ENCODE assay signal across 24 mouse cellular contexts in the genomic region with DNA sequence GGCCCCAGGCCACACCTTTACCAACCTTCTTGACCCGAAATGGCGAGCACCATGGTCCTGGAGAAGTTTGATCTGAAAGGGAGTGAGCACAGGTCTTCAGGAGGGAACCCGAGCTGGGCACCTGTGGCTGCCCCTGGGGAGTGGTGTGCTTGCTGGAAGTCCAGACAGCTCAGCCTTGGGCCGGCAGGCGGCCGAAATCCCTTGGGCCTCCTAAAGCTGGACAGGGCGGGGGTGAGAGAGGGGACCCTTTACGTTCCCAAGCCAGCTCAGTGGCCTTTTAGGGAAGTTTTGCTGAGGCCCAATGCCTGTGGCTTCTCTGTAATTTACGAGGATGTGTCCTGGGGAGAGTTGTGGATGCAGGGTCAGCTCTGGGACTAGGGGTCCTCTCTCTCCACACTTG. TPM values are rescaled to one million over a fixed set of nuclear protein-coding genes. Genes with fewer than 3 reads are reported as not detected.
DNase-seq lines count a peak whose midpoint lies in the region; ATAC-seq lines count a peak whose summit lies in the region.
"Had no signal": no experiment of that assay in that cellular context is flagged by ENCODE, and none has a peak within 500 bp of the region (broad histone marks: within the 10 kb centered on the region; RNA-seq: fewer than 3 reads in every experiment).

No protein-coding gene starts in this region.

- ATAC-seq in kidney, embryonic 15.5 days (replicated peaks; ENCODE audit: low FRiP score), result 0 out of 2 replicates have a peak, but pooled peaks have one; percentile 13
- ATAC-seq: activated CD4-positive, CD25-positive, alpha-beta regulatory T cell, adult 4 months; forebrain, embryonic 14.5 days; forebrain, postnatal 0 days; hindbrain, postnatal 0 days had no signal

- peaks cover 34% of the 10 kb centered on the region for H3K4me1 ChIP-seq in kidney, embryonic 15.5 days
- H3K4me1 ChIP-seq: embryonic facial prominence, embryonic 12.5 days; embryonic facial prominence, embryonic 15.5 days had no signal

- peak; percentile 14 for DNase-seq in adrenal gland, postnatal 10 days
- DNase-seq in adrenal gland, postnatal 14 days, result no peak
- DNase-seq in kidney, adult 8-10 months, result no peak
- DNase-seq in kidney, postnatal 4 days, result peak; percentile 33 to 58
- DNase-seq in kidney, adult 11 months, result no peak
- DNase-seq: adrenal gland, adult 8-10 months; cerebellum, adult 11 months; cerebellum, adult 2 months; cerebellum, adult 9-11 months; cerebellum, postnatal 25 days; forebrain, postnatal 0 days; gastrocnemius, adult 2 months; gastrocnemius, postnatal 14 days; heart, adult 11 months; heart, postnatal 14 days; heart, postnatal 4 days had no signal

- no peak overlapping the region for H3K4me2 ChIP-seq in kidney, embryonic 15.5 days
- H3K4me2 ChIP-seq: embryonic facial prominence, embryonic 12.5 days; embryonic facial prominence, embryonic 15.5 days; heart, embryonic 13.5 days; hindbrain, embryonic 14.5 days had no signal

- no peak overlapping the region for H3K27ac ChIP-seq in kidney, embryonic 15.5 days
- H3K27ac ChIP-seq: embryonic facial prominence, embryonic 12.5 days; embryonic facial prominence, embryonic 15.5 days; gastrocnemius, adult 2 months; hindbrain, embryonic 14.5 days; hindbrain, postnatal 0 days had no signal

- no peaks in the 10 kb centered on the region for H3K36me3 ChIP-seq in kidney, embryonic 15.5 days
- H3K36me3 ChIP-seq: embryonic facial prominence, embryonic 12.5 days; embryonic facial prominence, embryonic 15.5 days; heart, embryonic 13.5 days had no signal

- H3K9ac ChIP-seq in kidney, embryonic 15.5 days, result no peak overlapping the region
- H3K9ac ChIP-seq: embryonic facial prominence, embryonic 12.5 days; embryonic facial prominence, embryonic 15.5 days; forebrain, postnatal 0 days; heart, embryonic 13.5 days; hindbrain, embryonic 14.5 days had no signal

- no peaks in the 10 kb centered on the region for H3K27me3 ChIP-seq in kidney, embryonic 15.5 days
- H3K27me3 ChIP-seq: embryonic facial prominence, embryonic 12.5 days; embryonic facial prominence, embryonic 15.5 days had no signal

- H3K9me3 ChIP-seq in kidney, embryonic 15.5 days (replicated peaks), result no peaks in the 10 kb centered on the region
- H3K9me3 ChIP-seq: embryonic facial prominence, embryonic 12.5 days; embryonic facial prominence, embryonic 15.5 days; heart, embryonic 13.5 days had no signal

- no peak overlapping the region for H3K4me3 ChIP-seq in kidney, embryonic 15.5 days (replicated peaks)
- H3K4me3 ChIP-seq: embryonic facial prominence, embryonic 12.5 days; embryonic facial prominence, embryonic 15.5 days; gastrocnemius, adult 2 months; heart, embryonic 13.5 days had no signal

- 64% methylated on average over 9 of the region's 9 CpGs for WGBS in kidney, embryonic 15.5 days

RNA-seq across cellular contexts. Expression of gene P2rx1, which starts 8.2 kb away (rescaled TPM):
- total RNA-seq in adrenal gland, postnatal 10 days (2021), result 1 to 10 TPM; 1.3 TPM
- 0.98 and 1.2 TPM in 2 replicates for total RNA-seq in adrenal gland, postnatal 14 days (2021)
- 1.6 and 1.7 TPM in 2 replicates for polyA plus RNA-seq in kidney, embryonic 15.5 days (2015; fragmentation: Nextera tagmentation; extraction: Ambion mirVana)

RNA-seq across cellular contexts. Expression of gene Camkk1, which starts 28.1 kb away (rescaled TPM):
- 1 to 10 TPM; 1.3 to 1.9 TPM for total RNA-seq in adrenal gland, postnatal 10 days (2021)
- 1.3 and 1.5 TPM in 2 replicates for total RNA-seq in adrenal gland, postnatal 14 days (2021)
- polyA plus RNA-seq in kidney, embryonic 15.5 days (2015; fragmentation: Nextera tagmentation; extraction: Ambion mirVana), result 6.7 and 9.2 TPM in 2 replicates

RNA-seq across cellular contexts. Expression of gene Atp2a3, which starts 29.7 kb away (rescaled TPM):
- 10 to 100 TPM; 20.1 to 26.6 TPM for total RNA-seq in adrenal gland, postnatal 10 days (2021)
- total RNA-seq in adrenal gland, postnatal 14 days (2021), result 10.8 and 25.5 TPM in 2 replicates
- 4.2 and 5.7 TPM in 2 replicates for polyA plus RNA-seq in kidney, embryonic 15.5 days (2015; fragmentation: Nextera tagmentation; extraction: Ambion mirVana)

RNA-seq across cellular contexts. Expression of gene Ncbp3, which starts 56.9 kb away (rescaled TPM):
- 10 to 100 TPM in 1 of 2 experiments, 1 to 10 TPM in 1; 9.1 to 11.7 TPM for total RNA-seq in adrenal gland, postnatal 10 days (2021)
- 9.2 and 10.9 TPM in 2 replicates for total RNA-seq in adrenal gland, postnatal 14 days (2021)
- polyA plus RNA-seq in kidney, embryonic 15.5 days (2015; fragmentation: Nextera tagmentation; extraction: Ambion mirVana), result 12.1 and 12.9 TPM in 2 replicates

Comparison
In these comparisons a context has a peak if more than half of its experiments do, and no peak if none do; other contexts are left out.
1. DNase-seq: peak in adrenal gland, postnatal 10 days (single experiment) and kidney, postnatal 4 days (2 of 2); none in adrenal gland, postnatal 14 days (single experiment), kidney, adult 8-10 months (0 of 2) and kidney, adult 11 months (single experiment).